Mouse (Mus musculus): Measurements from ENCODE around the gene Shbg. TPM values are rescaled to one million over a fixed set of nuclear protein-coding genes. Genes with fewer than 3 reads are reported as not detected.
A peak's percentile ranks its signal among the peaks of the same experiment; 100 is the strongest.

Gene Shbg
- not detected in 3 replicates for total RNA-seq (2017)

DNA sequence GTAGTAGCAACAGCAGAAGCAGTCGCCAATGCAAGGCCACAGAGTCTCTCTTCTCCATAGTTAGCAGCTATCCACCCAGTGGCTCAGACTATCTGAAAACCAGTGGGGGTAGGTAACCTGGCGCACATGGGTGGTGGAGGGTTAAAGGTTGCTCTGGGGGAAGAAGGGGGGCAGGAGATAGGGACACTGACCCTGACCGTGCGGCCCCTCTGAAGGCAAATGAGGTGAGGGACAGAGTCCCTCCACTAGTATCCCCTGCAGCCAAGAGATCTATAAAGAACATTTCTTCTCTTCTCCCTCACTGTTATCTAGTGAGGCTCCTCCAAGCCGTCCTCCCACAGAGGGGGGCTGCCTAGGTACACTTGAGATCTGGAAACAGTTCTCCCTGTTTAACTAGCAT, at the start of gene Shbg:
Shbg (minus strand) TSS at position 101 of the 400 bp plus-strand sequence.
- no peak for ATAC-seq (replicated peaks; ENCODE audit: insufficient number of reproducible peaks, low FRiP score, low TSS enrichment, poor library complexity, severe bottlenecking)

DNA sequence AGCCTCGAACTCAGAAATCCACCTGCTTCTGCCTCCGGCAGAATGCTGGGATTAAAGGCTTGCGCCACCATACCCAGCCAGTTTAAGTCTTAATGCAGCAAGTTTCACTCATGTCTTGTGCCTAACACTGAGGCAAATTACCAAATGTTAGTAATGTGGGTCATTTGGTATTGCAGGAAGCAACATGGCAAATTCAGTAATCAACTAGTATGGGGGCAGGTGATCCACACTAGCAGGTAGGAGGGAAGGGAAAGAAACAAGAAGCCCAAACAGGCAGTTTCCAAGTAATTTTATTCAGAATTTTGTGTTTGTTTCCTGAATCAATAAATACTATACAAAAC, 48.9 kb upstream of the Shbg start:
- ATAC-seq (replicated peaks; ENCODE audit: insufficient number of reproducible peaks, low FRiP score, low TSS enrichment, poor library complexity, severe bottlenecking), result no peak

DNA sequence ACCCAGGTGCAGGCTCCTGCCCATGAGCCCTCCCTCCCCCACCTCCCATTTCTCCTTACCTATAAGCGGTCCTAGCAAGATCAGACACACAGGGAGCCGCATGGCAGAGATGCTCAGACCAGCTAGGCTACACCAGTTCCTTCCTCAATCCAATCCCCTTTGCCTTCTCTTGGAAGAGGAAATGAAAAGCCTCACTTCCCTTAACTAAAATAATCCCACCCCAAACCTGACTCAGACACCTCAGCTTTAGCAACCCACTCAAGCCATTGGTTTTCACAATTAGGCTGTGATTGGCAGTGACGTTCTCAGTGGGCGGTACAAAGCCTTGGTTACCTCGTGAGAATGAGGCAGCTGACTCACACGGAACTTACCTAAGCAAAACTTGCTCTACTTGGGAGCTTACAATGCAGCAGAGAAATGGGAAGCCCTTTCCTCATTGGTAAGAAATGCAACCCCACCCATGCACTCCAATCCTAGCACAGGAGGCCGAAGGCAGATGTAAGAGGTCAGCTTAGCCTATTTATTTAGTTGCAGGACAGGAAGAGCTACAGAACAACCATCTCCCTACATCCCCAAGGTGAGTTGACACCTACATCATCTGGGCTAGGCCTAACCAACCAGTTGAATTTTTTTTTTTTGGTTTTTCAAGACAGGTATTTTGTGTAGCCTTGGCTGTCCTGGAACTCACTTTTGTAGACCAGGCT, 48.4 kb upstream of the Shbg start, which contains the start of gene Cd68:
Cd68 (minus strand) TSS at position 193 of the 704 bp plus-strand sequence.
- peak; percentile 75 for ATAC-seq (replicated peaks; ENCODE audit: insufficient number of reproducible peaks, low FRiP score, low TSS enrichment, poor library complexity, severe bottlenecking)

DNA sequence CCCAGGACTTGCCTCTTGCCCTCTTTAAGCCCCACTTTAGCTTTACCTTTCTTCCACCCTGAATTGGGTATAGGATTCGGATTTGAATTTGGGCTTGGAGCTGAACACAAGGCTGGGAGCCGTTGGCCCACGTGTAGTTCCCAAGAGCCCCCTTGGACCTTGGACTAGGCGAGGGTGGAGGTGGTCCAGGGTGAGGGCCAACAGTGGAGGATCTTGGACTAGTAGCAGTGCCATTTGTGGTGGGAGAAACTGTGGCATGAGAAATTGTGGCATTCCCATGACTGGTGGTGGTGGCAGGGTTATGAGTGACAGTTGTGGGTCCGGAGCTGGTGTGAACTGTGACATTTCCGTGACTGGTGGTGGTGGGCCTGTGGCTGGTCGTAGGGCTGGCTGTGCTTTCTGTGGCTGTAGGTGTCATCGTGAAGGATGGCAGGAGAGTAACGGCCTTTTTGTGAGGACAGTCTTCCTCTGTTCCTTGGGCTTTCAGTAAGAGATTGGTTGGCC, 47.8 kb upstream of the Shbg start:
- ATAC-seq (replicated peaks; ENCODE audit: insufficient number of reproducible peaks, low FRiP score, low TSS enrichment, poor library complexity, severe bottlenecking), result no peak

DNA sequence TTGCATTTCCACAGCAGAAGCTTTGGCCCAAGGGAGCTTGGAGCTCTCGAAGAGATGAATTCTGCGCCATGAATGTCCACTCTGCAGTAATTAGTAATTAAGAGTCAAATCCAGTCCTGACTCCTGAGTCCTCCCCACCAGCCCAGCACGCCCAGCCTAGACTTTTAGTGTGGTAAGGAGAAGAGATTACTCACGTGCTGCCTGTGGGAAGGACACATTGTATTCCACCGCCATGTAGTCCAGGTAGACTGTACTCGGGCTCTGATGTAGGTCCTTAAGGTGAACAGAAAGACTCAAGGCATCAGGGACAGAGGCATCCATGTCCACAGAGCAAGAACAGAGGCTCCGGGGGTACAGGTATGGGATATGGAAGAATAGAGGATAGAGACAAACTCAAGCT, 47.1 kb upstream of the Shbg start:
- ATAC-seq (replicated peaks; ENCODE audit: insufficient number of reproducible peaks, low FRiP score, low TSS enrichment, poor library complexity, severe bottlenecking), result no peak

DNA sequence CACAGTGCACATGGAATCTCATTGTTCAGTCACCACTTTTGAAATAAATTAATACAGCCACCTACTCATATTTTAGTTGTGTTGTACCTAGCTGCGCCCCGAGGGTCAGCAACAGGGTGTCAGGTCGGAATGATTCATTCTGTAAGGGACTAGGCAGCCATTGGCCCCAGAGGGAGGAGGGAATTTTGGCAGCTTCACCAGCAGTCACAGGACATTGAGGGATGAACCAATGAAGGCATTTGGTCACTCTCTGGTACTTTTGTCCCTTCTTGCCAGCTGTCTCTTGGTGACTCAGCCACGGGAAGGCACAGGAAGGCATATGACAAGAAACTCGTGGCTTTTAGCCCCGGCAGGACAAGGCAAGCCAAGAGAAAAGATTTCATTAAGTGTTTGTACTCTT, 46.1 kb upstream of the Shbg start:
- ATAC-seq (replicated peaks; ENCODE audit: insufficient number of reproducible peaks, low FRiP score, low TSS enrichment, poor library complexity, severe bottlenecking), result no peak

DNA sequence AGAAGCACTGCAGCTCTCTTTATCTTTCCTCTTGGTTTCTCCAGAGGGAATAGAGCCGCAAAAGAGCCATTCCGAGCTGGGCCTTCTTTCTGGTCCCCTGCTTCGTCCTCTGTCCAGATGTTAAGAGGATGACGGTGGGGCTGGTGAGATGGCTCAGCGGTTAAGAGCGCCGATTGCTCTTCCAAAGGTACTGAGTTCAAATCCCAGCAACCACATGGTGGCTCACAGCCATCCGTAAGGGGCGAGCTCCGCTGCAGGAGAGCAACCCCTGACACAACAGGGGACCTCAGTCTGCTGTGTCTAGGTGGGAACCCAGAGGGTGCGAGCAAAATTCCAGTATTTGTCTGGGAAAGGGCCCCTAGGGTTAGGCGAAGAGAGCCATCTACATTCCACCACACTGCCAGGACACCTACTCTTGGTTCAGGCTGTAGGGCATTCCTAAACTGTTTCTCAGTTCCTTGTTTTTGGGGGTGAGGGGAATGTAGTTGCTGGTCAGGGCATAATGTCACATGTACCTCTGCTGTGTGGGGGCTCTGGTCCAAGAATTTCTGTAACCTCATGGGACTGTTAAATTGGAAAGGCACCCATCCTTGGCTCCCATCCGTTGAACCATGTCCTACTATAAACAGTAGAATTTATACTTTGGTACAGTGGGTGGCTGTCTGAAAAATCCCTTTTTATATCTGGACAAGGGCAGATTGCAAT, 45.4 kb upstream of the Shbg start:
- ATAC-seq (replicated peaks; ENCODE audit: insufficient number of reproducible peaks, low FRiP score, low TSS enrichment, poor library complexity, severe bottlenecking), result no peak

DNA sequence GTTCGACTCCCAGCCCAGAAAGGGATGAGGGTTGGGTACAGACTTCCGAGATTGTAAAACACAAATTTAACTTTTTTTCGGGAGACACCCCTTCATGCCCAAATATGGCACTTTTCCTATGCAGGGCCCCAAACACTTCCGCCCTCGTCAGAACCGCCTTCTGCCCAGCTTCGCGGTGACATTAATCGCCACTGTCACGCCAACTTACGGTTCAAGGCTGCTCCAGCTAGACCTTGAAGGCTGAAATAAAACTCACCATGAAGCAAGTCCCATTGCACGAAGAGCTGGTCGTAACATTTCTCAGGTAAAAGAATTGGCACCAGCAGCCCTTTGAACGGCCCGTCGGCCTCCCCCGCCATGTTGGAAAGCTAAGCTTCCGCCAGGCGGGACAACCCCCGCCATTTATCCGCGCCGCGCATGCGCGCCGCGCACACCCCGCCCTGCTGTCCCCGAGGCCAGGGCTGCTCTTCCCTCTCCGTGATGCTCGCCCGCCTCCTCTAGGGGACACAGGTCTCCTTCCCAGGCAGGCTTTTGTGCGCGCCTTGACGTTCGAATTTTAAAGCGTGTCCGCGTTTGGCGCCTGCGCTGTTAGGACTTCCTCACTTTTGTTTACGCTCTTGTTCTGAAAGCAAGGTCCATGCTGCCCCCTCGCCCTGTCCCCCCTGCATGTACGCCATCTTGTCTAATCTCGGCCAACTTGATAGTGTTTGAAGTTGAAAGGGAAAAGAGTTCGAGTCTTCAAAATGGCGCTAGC, 44.7 kb upstream of the Shbg start, which contains the start of gene Mpdu1:
Mpdu1 (minus strand) TSS at position 430 of the 754 bp plus-strand sequence.
- ATAC-seq (replicated peaks; ENCODE audit: insufficient number of reproducible peaks, low FRiP score, low TSS enrichment, poor library complexity, severe bottlenecking), result peak; percentile 67

DNA sequence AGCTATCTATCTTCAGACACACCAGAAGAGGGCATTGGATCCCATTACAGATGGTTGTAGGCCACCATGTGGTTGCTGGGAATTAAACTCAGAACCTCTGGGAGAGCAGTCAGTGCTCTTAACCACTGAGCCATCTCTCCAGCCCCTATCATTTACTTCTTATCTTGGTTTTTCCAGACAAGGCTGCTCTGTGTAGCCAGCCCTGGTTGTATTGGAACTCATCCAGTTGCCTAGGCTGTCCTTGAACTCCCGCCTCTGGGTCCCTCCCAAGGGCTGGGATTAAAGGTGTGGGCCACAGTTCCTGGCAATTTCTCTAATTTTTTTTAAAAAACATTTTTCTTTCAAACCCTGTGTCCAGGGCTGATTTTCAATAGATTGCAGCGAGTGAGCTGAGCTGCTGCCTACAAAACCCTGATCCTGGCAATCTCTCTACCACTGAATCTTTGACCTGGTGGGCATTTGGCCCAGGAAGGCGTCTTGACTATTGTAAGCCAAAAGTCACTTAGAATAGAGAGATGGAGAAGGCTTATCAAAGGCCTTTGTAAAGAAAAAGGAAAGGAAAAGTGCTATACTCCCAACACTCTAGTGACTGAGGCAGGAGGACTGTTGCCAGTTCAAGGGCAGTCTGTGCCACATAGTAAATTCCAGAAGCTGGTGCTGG, 43.6 kb upstream of the Shbg start:
- no peak for ATAC-seq (replicated peaks; ENCODE audit: insufficient number of reproducible peaks, low FRiP score, low TSS enrichment, poor library complexity, severe bottlenecking)

DNA sequence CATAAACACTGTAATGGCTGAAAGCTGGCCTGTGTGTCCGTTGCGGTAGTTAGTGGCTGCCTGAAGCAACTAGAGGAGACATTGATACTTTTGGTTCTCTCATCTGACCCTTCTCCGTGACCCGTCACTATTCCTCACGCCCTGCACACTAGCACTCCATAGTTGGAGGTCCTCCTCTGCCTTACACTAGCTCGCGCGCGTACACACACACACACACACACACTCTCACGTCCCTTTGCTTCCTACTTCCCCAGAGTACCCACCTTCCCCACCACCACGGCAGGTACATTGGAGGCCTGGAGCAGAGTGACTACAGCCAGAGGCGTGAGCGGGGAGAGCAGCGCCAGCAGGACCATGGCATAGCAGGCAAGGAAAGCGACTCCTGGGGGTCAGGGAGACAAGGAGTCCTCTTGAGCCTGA, 39.8 kb upstream of the Shbg start:
- no peak for ATAC-seq (replicated peaks; ENCODE audit: insufficient number of reproducible peaks, low FRiP score, low TSS enrichment, poor library complexity, severe bottlenecking)

DNA sequence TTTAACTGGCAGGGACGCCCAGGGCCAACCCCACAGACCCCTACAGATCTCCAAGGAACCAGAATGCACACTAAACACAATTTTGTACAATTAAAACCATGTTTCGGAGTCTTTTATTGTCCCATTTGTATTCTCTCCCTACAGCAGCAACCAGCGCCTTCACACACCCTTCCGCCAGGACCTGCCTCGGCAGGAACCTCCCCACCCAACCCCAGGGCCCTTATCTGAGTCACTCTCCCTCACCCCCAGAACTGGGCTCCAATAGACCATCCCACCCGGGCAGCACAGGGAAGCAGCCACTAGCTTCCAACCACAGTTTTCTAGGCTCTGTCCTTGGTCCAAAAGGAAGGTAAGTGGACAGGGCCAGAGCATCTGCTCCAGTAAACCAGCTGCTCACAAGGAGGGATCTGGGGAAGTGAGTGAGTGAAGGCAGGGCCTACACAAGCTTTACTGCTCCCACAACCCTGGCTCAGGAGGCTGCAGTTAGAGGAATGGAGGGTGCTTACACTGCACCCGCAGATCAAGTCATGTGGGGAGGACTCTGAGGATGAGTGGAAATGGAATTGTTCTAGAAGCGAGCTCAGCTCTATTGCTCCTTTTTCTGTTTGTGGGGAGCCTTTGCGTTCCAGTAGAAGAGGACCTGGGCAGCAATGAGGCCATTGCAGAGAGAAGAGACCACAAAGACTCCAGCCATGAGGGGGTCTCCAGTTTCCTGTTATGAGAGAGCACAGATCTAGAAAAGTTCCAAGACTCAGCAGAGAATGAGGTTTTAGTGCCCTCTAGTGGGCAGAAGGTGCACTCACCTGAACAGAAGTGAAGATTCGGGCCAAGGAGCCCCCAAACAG, 39.1 kb upstream of the Shbg start:
- no peak for ATAC-seq (replicated peaks; ENCODE audit: insufficient number of reproducible peaks, low FRiP score, low TSS enrichment, poor library complexity, severe bottlenecking)

DNA sequence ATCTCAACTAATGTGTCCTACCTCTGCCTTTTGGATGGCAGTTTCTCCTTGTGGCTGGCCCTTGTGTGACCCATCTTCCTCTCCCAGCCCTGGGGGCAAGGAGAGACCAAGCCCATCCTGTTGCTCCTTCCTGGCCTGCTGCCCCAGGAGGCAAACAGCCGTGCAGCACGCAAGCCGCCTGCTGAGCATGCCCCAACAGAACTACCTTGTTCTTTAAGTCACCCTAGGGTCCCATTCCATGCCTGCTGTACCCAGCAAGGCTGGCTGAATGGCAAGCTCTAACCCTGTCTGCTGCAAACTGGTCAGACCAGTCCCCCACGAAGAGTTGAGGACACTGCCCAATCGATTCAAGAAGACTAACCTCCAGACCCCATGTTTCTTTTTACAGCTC, 38.4 kb upstream of the Shbg start:
- no peak for ATAC-seq (replicated peaks; ENCODE audit: insufficient number of reproducible peaks, low FRiP score, low TSS enrichment, poor library complexity, severe bottlenecking)

DNA sequence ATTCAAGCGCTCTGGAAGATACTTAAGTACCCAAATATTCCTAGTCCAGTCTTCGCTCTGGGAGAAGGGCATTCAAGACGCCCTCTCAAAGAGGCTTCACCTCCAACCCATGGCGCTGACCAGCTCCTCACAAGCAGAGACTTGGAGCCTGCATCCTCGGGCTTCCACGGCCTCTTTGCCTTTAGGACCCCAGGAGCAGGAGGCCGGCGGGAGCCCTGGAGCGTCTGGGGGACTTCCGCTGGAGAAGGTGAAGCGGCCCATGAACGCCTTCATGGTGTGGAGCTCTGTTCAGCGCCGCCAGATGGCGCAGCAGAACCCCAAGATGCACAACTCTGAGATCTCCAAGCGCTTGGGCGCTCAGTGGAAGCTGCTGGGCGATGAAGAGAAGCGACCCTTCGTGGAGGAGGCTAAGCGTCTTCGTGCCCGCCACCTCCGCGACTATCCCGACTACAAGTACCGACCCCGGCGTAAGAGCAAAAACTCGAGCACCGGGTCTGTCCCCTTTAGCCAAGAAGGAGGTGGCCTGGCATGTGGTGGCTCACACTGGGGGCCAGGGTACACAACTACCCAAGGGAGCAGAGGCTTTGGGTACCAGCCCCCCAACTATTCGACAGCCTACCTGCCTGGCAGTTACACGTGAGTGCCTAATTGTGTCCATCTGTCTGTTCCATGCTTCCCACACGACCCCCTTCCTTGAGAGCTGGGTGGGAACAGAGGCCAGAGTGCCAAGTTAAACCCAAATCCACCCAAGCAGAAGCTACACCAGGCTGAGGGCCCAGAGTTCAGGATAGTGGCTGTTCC, 37.8 kb upstream of the Shbg start, which contains the start of gene Sox15:
Sox15 (plus strand) TSS at position 51 of the 801 bp plus-strand sequence.
- peak; percentile 30; the same call in 1 of the 2 replicates for ATAC-seq (replicated peaks; ENCODE audit: insufficient number of reproducible peaks, low FRiP score, low TSS enrichment, poor library complexity, severe bottlenecking)

DNA sequence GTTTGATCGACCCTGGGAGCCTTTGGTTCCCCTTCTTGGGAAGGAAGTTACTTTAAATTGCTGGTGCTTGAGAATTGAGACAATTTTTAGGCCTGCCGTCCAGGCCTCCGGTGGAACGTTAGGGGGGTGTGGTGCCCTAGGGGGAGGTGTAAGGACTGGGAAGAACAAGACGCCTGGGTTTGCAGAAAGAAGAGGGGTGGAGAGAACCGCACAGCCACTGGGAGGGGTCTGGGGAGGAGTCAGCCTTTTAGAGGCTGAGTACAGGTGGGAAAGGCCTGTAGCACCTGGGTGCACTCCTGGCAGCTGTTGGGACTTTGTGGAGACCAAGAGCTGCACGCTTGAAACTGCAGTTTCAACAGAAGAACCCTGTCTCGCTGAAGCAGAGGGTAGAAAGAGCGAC, 37.1 kb upstream of the Shbg start:
- no peak for ATAC-seq (replicated peaks; ENCODE audit: insufficient number of reproducible peaks, low FRiP score, low TSS enrichment, poor library complexity, severe bottlenecking)

DNA sequence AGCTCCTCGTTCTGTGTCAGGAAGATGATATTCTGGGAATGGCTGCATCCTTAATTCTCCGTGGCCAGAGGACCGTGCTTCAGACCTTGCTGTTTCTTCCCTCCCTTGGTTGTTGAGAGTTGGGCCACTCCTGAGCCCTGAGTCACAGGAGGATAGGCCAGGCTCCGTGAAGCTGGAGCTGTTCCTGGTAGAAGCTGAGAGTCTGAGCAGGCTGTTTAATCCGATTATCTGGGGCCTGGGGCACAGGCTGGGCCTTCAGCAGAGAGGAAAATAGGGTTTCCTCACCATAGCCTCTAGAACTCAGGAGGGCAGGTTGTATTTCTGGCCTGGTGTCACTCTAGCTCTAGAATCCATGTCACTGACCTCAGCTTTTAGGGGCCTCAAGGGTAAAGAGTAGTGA, 35.7 kb upstream of the Shbg start:
- no peak for ATAC-seq (replicated peaks; ENCODE audit: insufficient number of reproducible peaks, low FRiP score, low TSS enrichment, poor library complexity, severe bottlenecking)

DNA sequence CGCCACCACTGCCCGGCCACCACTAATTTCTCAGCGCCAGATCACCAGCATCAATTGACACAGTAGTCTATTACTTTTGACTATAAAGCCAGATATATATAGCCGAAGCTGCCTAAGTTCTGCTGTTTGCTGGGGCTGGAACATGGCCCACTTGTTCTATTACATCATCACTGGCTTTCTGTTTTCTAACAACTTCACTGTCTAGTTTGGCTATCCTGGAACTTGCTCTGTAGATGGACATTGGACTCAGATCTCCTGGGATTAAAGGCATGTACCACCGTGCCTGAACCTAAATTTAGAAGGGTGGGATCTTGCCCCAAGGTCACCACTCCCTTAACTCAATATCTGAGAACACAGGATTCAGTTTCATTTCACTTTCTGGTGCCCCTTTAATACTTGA, 28.2 kb upstream of the Shbg start:
- ATAC-seq (replicated peaks; ENCODE audit: insufficient number of reproducible peaks, low FRiP score, low TSS enrichment, poor library complexity, severe bottlenecking), result no peak

DNA sequence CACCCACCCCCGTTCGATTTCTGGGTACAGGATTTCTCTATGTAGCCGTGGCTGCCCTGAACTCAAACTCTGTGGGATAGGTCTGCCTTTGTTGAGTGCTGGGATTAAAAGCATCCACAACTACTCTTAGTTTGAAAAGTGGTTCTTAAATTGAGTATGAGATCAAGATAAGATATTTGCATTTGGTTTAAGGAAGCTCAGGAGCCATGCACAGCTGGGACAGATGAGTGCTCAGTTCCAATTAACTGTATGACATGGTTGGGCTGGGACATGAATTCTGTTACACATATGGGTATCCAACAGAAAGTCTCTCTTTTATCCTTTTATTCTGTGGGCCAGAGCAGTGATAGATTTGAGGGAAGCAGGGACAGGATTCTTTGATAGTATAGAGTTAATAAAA, 17.8 kb upstream of the Shbg start:
- no peak for ATAC-seq (replicated peaks; ENCODE audit: insufficient number of reproducible peaks, low FRiP score, low TSS enrichment, poor library complexity, severe bottlenecking)
